10 mouse cellular contexts compared by ENCODE assay signal in the genomic region with DNA sequence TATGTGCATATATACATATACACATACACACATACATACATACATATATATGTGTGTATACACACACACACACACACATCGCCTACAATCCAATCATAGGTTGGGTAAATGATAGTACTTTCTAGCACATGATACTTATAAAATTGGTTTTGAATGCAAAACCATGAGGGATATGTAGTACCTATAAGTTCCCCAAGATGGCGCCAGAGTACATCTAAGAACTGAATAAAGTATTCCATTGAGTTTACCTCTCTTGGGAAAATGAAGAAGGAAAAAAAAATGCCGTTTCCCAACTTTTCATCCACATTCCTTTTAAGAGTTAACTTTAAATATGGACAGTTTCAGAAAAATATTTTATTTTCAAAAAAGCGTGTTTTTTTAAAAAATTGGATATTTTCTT.
DNase-seq lines count a peak whose midpoint lies in the region; ATAC-seq lines count a peak whose summit lies in the region.
"Had no signal": no experiment of that assay in that cellular context is flagged by ENCODE, and none has a peak within 500 bp of the region (broad histone marks: within the 10 kb centered on the region; RNA-seq: fewer than 3 reads in every experiment).

No protein-coding gene starts in this region.

- intact Hi-C loops in left cerebral cortex, postnatal 10 days (cut with DNase I), result loop anchor here (5.0 kb wide), 1 partner anchor 406 kb away; no protein-coding TSS in a partner anchor

- DNase-seq in heart, adult 8-10 months (ENCODE audit: low spot score), result peak; percentile 31
- peak; percentile 37 for DNase-seq in testis, postnatal 10 days (ENCODE audit: low spot score)
- DNase-seq in testis, postnatal 14 days (ENCODE audit: low spot score), result no peak
- DNase-seq in cerebellum, adult 9-11 months, result peak; percentile 4
- peak; percentile 18 to 44 for DNase-seq in left cerebral cortex, postnatal 10 days (ENCODE audit: extremely low spot score in 1 of 2, low spot score in 2 of 2)
- no peak for DNase-seq in natural killer cell, adult 2 months (ENCODE audit: low spot score in 2 of 2)
- no peak for DNase-seq in spleen, postnatal 36 days (ENCODE audit: low spot score in 2 of 2)

- no peaks in the 10 kb centered on the region for H3K27me3 ChIP-seq in heart, embryonic 11.5 days (ENCODE audit: control insufficient read depth, insufficient read depth, low read length)
- H3K27me3 ChIP-seq: heart, embryonic 13.5 days had no signal

- peaks cover 5% of the 10 kb centered on the region; the same call in 1 of the 2 replicates for H3K36me3 ChIP-seq in heart, embryonic 11.5 days (ENCODE audit: control insufficient read depth, insufficient read depth, low read length)

- H3K4me2 ChIP-seq in heart, embryonic 11.5 days, result no peak overlapping the region
- H3K4me2 ChIP-seq: heart, embryonic 13.5 days had no signal

- ATAC-seq in heart, embryonic 11.5 days (replicated peaks; ENCODE audit: insufficient number of reproducible peaks, low FRiP score, low TSS enrichment), result no peak

- no peak overlapping the region for H3K4me3 ChIP-seq in heart, embryonic 11.5 days (ENCODE audit: low read depth, low read length)
- H3K4me3 ChIP-seq: heart, embryonic 13.5 days; megakaryocyte, embryonic 14.5 days had no signal

- no peak overlapping the region for H3K27ac ChIP-seq in heart, embryonic 11.5 days (ENCODE audit: low read depth, low read length)
- H3K27ac ChIP-seq: heart, embryonic 13.5 days had no signal

- no peak overlapping the region for H3K9ac ChIP-seq in heart, embryonic 11.5 days (ENCODE audit: low read depth, low read length)
- H3K9ac ChIP-seq: heart, embryonic 13.5 days had no signal

- 24% methylated on average over 4 of the region's 4 CpGs for WGBS in heart, embryonic 11.5 days (ENCODE audit: insufficient replicate concordance)

- H3K4me1 ChIP-seq in heart, embryonic 11.5 days (ENCODE audit: control insufficient read depth, insufficient read depth, low read length), result no peaks in the 10 kb centered on the region
- H3K4me1 ChIP-seq: heart, embryonic 13.5 days; megakaryocyte, embryonic 14.5 days had no signal

- H3K9me3 ChIP-seq in heart, embryonic 11.5 days (replicated peaks; ENCODE audit: control insufficient read depth, low read length), result no peaks in the 10 kb centered on the region
- H3K9me3 ChIP-seq: heart, embryonic 13.5 days had no signal

Comparison
In these comparisons a context has a peak if more than half of its experiments do, and no peak if none do; other contexts are left out.
1. DNase-seq: peak in heart, adult 8-10 months (single experiment), testis, postnatal 10 days (single experiment), cerebellum, adult 9-11 months (single experiment) and left cerebral cortex, postnatal 10 days (2 of 2); none in testis, postnatal 14 days (single experiment), natural killer cell, adult 2 months (0 of 2) and spleen, postnatal 36 days (0 of 2).